Mouse (Mus musculus): ENCODE measurements around the gene Foxe3.

The Foxe3 gene

DNA sequence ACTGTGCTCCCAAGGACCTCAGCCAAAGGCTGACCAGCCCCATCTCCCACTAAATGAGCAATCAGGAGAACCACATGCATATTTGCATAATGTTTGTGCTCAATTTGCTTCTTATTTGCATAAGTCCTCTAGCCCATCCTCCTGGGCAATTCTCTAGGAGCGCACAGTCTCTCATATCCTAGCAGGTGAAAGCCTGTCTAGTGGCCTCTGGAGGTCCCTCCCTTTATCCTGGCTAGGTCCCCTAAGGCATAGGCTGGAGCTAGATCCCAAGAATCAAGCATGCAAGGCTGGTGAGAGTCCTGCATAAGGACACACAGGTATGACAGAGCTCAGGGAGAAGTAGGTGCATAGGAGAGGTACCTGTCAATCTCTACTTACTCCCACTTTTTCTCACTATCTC lies 43.6 kb downstream of the Foxe3 start:
- DNase-seq (ENCODE audit: low read depth in 1 of 2, low spot score in 2 of 2), result no peak

- DNase-seq (ENCODE audit: low read depth in 1 of 2, low spot score in 2 of 2), result no peak
These were observed 49.3 kb downstream of the Foxe3 start for GRCm38 (mm10) chr4:114876441-114876972.
